Mouse (Mus musculus) CD4-positive, CD25-positive, alpha-beta regulatory T cell, adult 2 months (primary cell): Measurements from ENCODE around the gene Gm20823.
"Not testable (repeated sequence)": the region's sequence is repeated elsewhere in the genome, so short reads cannot be mapped to it uniquely, and the experiment has no call there.

Experiments
- DNase-seq: peaks from one replicate; pipeline ENCODE4 v3.0.0-alpha.2; 2012; ENCODE audit warnings: low read depth, low spot score

Gene Gm20823

DNA sequence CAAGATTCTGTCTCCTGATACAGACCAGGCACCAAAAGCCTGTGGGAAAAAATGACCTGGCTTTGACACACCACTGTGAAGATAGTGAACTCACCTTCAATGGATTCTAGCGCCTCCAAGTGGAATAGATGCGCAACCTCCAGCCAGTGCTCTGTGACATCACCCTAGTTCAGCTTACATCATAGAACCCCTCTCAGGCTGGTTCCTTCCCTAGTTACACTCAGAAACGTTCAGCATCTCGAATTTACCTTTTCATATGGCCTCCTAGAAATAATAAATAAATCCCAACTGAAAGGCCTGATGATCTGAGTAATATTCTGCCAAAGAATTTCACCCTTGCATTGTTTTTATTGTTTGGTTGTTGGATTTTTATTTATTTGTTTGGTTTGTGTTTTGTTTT lies at the start of gene Gm20823:
TSS of gene Gm20823 (minus strand) at position 101 of the 400 bp plus-strand sequence.
- not testable (repeated sequence) for DNase-seq
